9 mouse cellular contexts compared by ENCODE assay signal in the genomic region with DNA sequence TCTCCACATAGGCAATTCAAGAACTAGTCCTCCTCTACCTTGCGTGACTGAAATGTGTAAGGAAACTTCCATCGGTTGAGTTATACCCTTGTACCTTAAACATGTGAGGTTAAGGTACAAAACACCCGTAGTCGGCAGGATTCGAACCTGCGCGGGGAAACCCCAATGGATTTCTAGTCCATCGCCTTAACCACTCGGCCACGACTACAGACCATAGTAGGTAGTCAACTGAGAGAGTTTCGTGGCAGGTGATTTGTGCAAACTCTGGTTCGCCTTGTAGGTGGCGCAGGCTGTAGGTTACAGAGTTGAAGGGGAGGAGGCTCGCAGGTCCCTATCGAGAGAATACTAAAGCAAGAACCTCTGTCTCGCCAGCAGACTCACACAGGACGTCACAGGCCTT. TPM values are rescaled to one million over a fixed set of nuclear protein-coding genes. Genes with fewer than 3 reads are reported as not detected.
DNase-seq lines count a peak whose midpoint lies in the region; ATAC-seq and TF ChIP-seq lines count a peak whose summit lies in the region.
"Had no signal": no experiment of that assay in that cellular context is flagged by ENCODE, and none has a peak within 500 bp of the region (broad histone marks: within the 10 kb centered on the region; RNA-seq: fewer than 3 reads in every experiment).

No protein-coding gene starts in this region.

- WGBS in lung, embryonic 14.5 days, result 3% methylated on average over 17 of the region's 17 CpGs
- 10% methylated on average over 17 of the region's 17 CpGs for WGBS in lung, postnatal 0 days
- WGBS in bone marrow, adult 2 months, result 40% methylated on average over 17 of the region's 17 CpGs
- under 1% methylated on average over 17 of the region's 17 CpGs for WGBS in heart, embryonic 10.5 days
- under 1% methylated on average over 17 of the region's 17 CpGs for WGBS in midbrain, embryonic 13.5 days

- TF ChIP-seq CTCF in lung, embryonic 14.5 days (IDR thresholded peaks at IDR 0.05; ENCODE audit: low read depth), result no peak
- TF ChIP-seq CTCF in lung, postnatal 0 days (IDR thresholded peaks at IDR 0.05), result no peak
- TF ChIP-seq CTCF in bone marrow, adult 2 months (IDR thresholded peaks at IDR 0.05; ENCODE audit: control insufficient read depth, insufficient read depth, low read length), result no peak
- TF ChIP-seq CTCF in testis, adult 2 months (IDR thresholded peaks at IDR 0.05; ENCODE audit: control insufficient read depth, insufficient read depth, insufficient replicate concordance, low read depth, low read length), result no peak

- H3K4me2 ChIP-seq in lung, embryonic 14.5 days, result peak overlapping the region; percentile 52
- H3K4me2 ChIP-seq in lung, postnatal 0 days (replicated peaks; ENCODE audit: low read depth, low read length), result no peak overlapping the region
- peak overlapping the region; percentile 27 for H3K4me2 ChIP-seq in midbrain, embryonic 13.5 days (replicated peaks)

- TF ChIP-seq POLR2A in bone marrow, adult 2 months (IDR thresholded peaks at IDR 0.05; ENCODE audit: borderline replicate concordance, control insufficient read depth, low read depth, low read length), result no peak
- TF ChIP-seq POLR2A in testis, adult 2 months (IDR thresholded peaks at IDR 0.05; ENCODE audit: control insufficient read depth, low read depth, low read length), result no peak

- H3K27me3 ChIP-seq in lung, embryonic 14.5 days (ENCODE audit: insufficient read depth, low read length), result no peaks in the 10 kb centered on the region
- H3K27me3 ChIP-seq in lung, postnatal 0 days (replicated peaks; ENCODE audit: insufficient read depth, low read length), result no peaks in the 10 kb centered on the region
- H3K27me3 ChIP-seq in heart, embryonic 10.5 days (ENCODE audit: insufficient read depth, poor library complexity, severe bottlenecking), result no peaks in the 10 kb centered on the region
- peaks cover 31% of the 10 kb centered on the region for H3K27me3 ChIP-seq in midbrain, embryonic 13.5 days
- no peaks in the 10 kb centered on the region for H3K27me3 ChIP-seq in testis, adult 2 months (ENCODE audit: control insufficient read depth, insufficient read depth, low read length)

- H3K4me1 ChIP-seq in lung, embryonic 14.5 days (ENCODE audit: insufficient read depth), result peaks cover 2% of the 10 kb centered on the region; the same call in 1 of the 2 replicates
- no peaks in the 10 kb centered on the region for H3K4me1 ChIP-seq in lung, postnatal 0 days (ENCODE audit: insufficient read depth, low read depth, low read length)
- H3K4me1 ChIP-seq in bone marrow, adult 2 months (ENCODE audit: control insufficient read depth, insufficient read depth, low read length), result no peaks in the 10 kb centered on the region; the same call in 1 of the 2 replicates
- 0 out of 2 replicates have a peak, but pooled peaks cover 3% of the 10 kb centered on the region for H3K4me1 ChIP-seq in heart, embryonic 10.5 days
- H3K4me1 ChIP-seq in midbrain, embryonic 13.5 days (replicated peaks), result no peaks in the 10 kb centered on the region
- H3K4me1 ChIP-seq in testis, adult 2 months (ENCODE audit: control insufficient read depth, insufficient read depth, low read length), result peaks cover 6% of the 10 kb centered on the region

- no peaks in the 10 kb centered on the region for H3K9me3 ChIP-seq in lung, embryonic 14.5 days (ENCODE audit: low read depth, low read length)
- H3K9me3 ChIP-seq in lung, postnatal 0 days (ENCODE audit: low read length), result no peaks in the 10 kb centered on the region
- H3K9me3 ChIP-seq in heart, embryonic 10.5 days, result no peaks in the 10 kb centered on the region
- H3K9me3 ChIP-seq in midbrain, embryonic 13.5 days, result no peaks in the 10 kb centered on the region

- no peaks in the 10 kb centered on the region for H3K36me3 ChIP-seq in lung, embryonic 14.5 days (ENCODE audit: insufficient read depth)
- H3K36me3 ChIP-seq in lung, postnatal 0 days (ENCODE audit: insufficient read depth, low read length), result no peaks in the 10 kb centered on the region
- no peaks in the 10 kb centered on the region for H3K36me3 ChIP-seq in heart, embryonic 10.5 days
- H3K36me3 ChIP-seq in midbrain, embryonic 13.5 days, result no peaks in the 10 kb centered on the region
- H3K36me3 ChIP-seq in testis, adult 2 months (ENCODE audit: control insufficient read depth, insufficient read depth, low read length), result no peaks in the 10 kb centered on the region

- peak; percentile 18 for ATAC-seq in lung, embryonic 14.5 days (ENCODE audit: insufficient read depth)
- ATAC-seq in lung, postnatal 0 days, result no peak
- no peak for ATAC-seq in midbrain, embryonic 13.5 days

- DNase-seq in lung, embryonic 14.5 days, result peak; percentile 80
- DNase-seq in lung, postnatal 0 days (ENCODE audit: low spot score), result no peak
- DNase-seq in heart, embryonic 10.5 days (ENCODE audit: low spot score), result peak; percentile 95
- peak; percentile 19 for DNase-seq in kidney, postnatal 10 days
- DNase-seq in urinary bladder, postnatal 4 days (ENCODE audit: low spot score in 2 of 2), result no peak

- peak overlapping the region; percentile 25 for H3K4me3 ChIP-seq in lung, embryonic 14.5 days (ENCODE audit: low read depth, low read length)
- no peak overlapping the region for H3K4me3 ChIP-seq in lung, postnatal 0 days (ENCODE audit: low read depth, low read length)
- peak overlapping the region; percentile 12 for H3K4me3 ChIP-seq in bone marrow, adult 2 months (replicated peaks; ENCODE audit: control insufficient read depth, low read depth, low read length)
- H3K4me3 ChIP-seq in heart, embryonic 10.5 days, result peak overlapping the region; percentile 62
- H3K4me3 ChIP-seq in midbrain, embryonic 13.5 days (replicated peaks), result no peak overlapping the region
- H3K4me3 ChIP-seq in testis, adult 2 months (ENCODE audit: control insufficient read depth, low read depth, low read length), result peak overlapping the region; percentile 60

- H3K9ac ChIP-seq in lung, embryonic 14.5 days, result no peak overlapping the region
- H3K9ac ChIP-seq in lung, postnatal 0 days (replicated peaks; ENCODE audit: low read depth), result no peak overlapping the region
- H3K9ac ChIP-seq in midbrain, embryonic 13.5 days (replicated peaks), result no peak overlapping the region

- no peak overlapping the region for H3K27ac ChIP-seq in lung, embryonic 14.5 days (ENCODE audit: low read depth)
- H3K27ac ChIP-seq in lung, postnatal 0 days (ENCODE audit: low read length), result no peak overlapping the region
- H3K27ac ChIP-seq in bone marrow, adult 2 months (ENCODE audit: control insufficient read depth, insufficient read depth, low read depth, low read length, poor library complexity), result no peak overlapping the region
- peak overlapping the region; percentile 72; the same call in 1 of the 2 replicates for H3K27ac ChIP-seq in heart, embryonic 10.5 days
- H3K27ac ChIP-seq in midbrain, embryonic 13.5 days, result no peak overlapping the region
- H3K27ac ChIP-seq in testis, adult 2 months (ENCODE audit: control insufficient read depth, insufficient read depth, low read depth, low read length), result no peak overlapping the region
- H3K27ac ChIP-seq: macrophage had no signal

- no peak for TF ChIP-seq EP300 in lung, postnatal 0 days (IDR thresholded peaks at IDR 0.05)

RNA-seq across cellular contexts. Expression of a gene that starts 7.9 kb away (rescaled TPM):
- 16.0 and 16.4 TPM in 2 replicates for polyA plus RNA-seq in lung, embryonic 14.5 days (2014; fragmentation: Nextera tagmentation; extraction: Ambion mirVana)
- 2.5 and 3.4 TPM in 2 replicates for polyA plus RNA-seq in lung, postnatal 0 days (2015; fragmentation: Nextera tagmentation; extraction: Ambion mirVana)
- 1.4 and 2.5 TPM in 2 replicates for polyA plus RNA-seq in bone marrow, adult 2 months (2011; ENCODE audit: insufficient read depth, insufficient read length, low replicate concordance, missing spikeins)
- 7.4 and 9.1 TPM in 2 replicates for polyA plus RNA-seq in heart, embryonic 10.5 days (2016; fragmentation: Nextera tagmentation; extraction: Ambion mirVana)
- 20.5 and 22.3 TPM in 2 replicates for polyA plus RNA-seq in midbrain, embryonic 13.5 days (2015; fragmentation: Nextera tagmentation; extraction: Ambion mirVana)
- polyA plus RNA-seq in testis, adult 2 months (2012; rRNA removed), result 2.7 and 2.8 TPM in 2 replicates

RNA-seq across cellular contexts. Expression of a gene that starts 44.0 kb away (rescaled TPM):
- 0.12 and 0.26 TPM in 2 replicates for polyA plus RNA-seq in lung, embryonic 14.5 days (2014; fragmentation: Nextera tagmentation; extraction: Ambion mirVana)
- not detected in 2 replicates for polyA plus RNA-seq in lung, postnatal 0 days (2015; fragmentation: Nextera tagmentation; extraction: Ambion mirVana)
- not detected in 2 replicates for polyA plus RNA-seq in bone marrow, adult 2 months (2011; ENCODE audit: insufficient read depth, insufficient read length, low replicate concordance, missing spikeins)
- 0.09 TPM in 1 of 2 replicates, not detected in the other for polyA plus RNA-seq in heart, embryonic 10.5 days (2016; fragmentation: Nextera tagmentation; extraction: Ambion mirVana)
- not detected in 2 replicates for polyA plus RNA-seq in midbrain, embryonic 13.5 days (2015; fragmentation: Nextera tagmentation; extraction: Ambion mirVana)
- polyA plus RNA-seq in testis, adult 2 months (2012; rRNA removed), result 128 and 157 TPM in 2 replicates
- polyA plus RNA-seq: macrophage had no signal

Comparison
In these comparisons a context has a peak if more than half of its experiments do, and no peak if none do; other contexts are left out.
1. DNase-seq: peak in lung, embryonic 14.5 days (single experiment), heart, embryonic 10.5 days (single experiment) and kidney, postnatal 10 days (single experiment); none in lung, postnatal 0 days (single experiment) and urinary bladder, postnatal 4 days (0 of 2).
2. H3K4me3 ChIP-seq: peak in lung, embryonic 14.5 days (single experiment), bone marrow, adult 2 months (single experiment), heart, embryonic 10.5 days (single experiment) and testis, adult 2 months (single experiment); none in lung, postnatal 0 days (single experiment) and midbrain, embryonic 13.5 days (single experiment).
3. RNA of a gene that starts 44.0 kb away (polyA plus RNA-seq): 128 to 157 TPM in testis, adult 2 months; 0.12 to 0.26 TPM in lung, embryonic 14.5 days, 0.09 TPM in heart, embryonic 10.5 days, not detected in midbrain, embryonic 13.5 days, not detected in lung, postnatal 0 days and not detected in bone marrow, adult 2 months; every median in the first group is over 100 times any median in the second.